ENCODE assay signal across 10 mouse cellular contexts in the genomic region with DNA sequence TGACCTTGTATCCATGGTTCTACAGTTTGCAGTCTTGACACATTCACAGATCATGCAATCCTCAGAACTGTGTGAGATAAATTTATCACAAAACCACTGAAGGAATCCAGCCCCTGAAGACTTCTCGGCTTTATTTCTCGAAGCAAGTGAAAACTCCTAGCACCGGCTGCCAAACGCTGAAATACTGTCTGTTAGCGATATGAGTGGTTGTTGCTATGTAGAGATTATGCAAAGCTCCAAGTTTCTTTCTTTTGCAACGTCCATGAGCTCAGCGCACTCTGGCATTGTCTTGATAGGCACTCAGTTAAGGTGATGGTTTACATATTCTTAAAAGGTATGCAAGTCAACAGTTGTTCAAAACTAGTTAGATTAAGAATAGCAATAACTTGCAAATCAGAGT. TPM values are rescaled to one million over a fixed set of nuclear protein-coding genes. Genes with fewer than 3 reads are reported as not detected.
DNase-seq lines count a peak whose midpoint lies in the region; ATAC-seq and TF ChIP-seq lines count a peak whose summit lies in the region.
"Had no signal": no experiment of that assay in that cellular context is flagged by ENCODE, and none has a peak within 500 bp of the region (broad histone marks: within the 10 kb centered on the region; RNA-seq: fewer than 3 reads in every experiment).

No protein-coding gene starts in this region.

- H3K27ac ChIP-seq in hindbrain, embryonic 14.5 days: peak overlapping the region; percentile 100
- H3K27ac ChIP-seq in hindbrain, embryonic 10.5 days: no peak overlapping the region
- H3K27ac ChIP-seq in limb, embryonic 14.5 days (replicated peaks; ENCODE audit: low read depth, low read length): no peak overlapping the region
- H3K27ac ChIP-seq in midbrain, embryonic 16.5 days (ENCODE audit: low read length): peak overlapping the region; percentile 100

- WGBS in hindbrain, embryonic 14.5 days: 68% methylated on average over 7 of the region's 7 CpGs
- WGBS in hindbrain, embryonic 10.5 days: 84% methylated on average over 7 of the region's 7 CpGs
- 76% methylated on average over 7 of the region's 7 CpGs for WGBS in limb, embryonic 14.5 days
- 48% methylated on average over 7 of the region's 7 CpGs for WGBS in midbrain, embryonic 16.5 days

- H3K36me3 ChIP-seq in hindbrain, embryonic 14.5 days (replicated peaks; ENCODE audit: control insufficient read depth, insufficient read depth): no peaks in the 10 kb centered on the region
- H3K36me3 ChIP-seq in hindbrain, embryonic 10.5 days: no peaks in the 10 kb centered on the region
- H3K36me3 ChIP-seq in limb, embryonic 14.5 days (ENCODE audit: control insufficient read depth, insufficient read depth, low read length): no peaks in the 10 kb centered on the region
- no peaks in the 10 kb centered on the region for H3K36me3 ChIP-seq in midbrain, embryonic 16.5 days (ENCODE audit: control insufficient read depth, insufficient read depth, low read length)

- no peak for TF ChIP-seq POLR2A in limb, embryonic 14.5 days (IDR thresholded peaks at IDR 0.05; ENCODE audit: borderline replicate concordance, extremely low read depth, insufficient read depth, insufficient read length)

- no peak for DNase-seq in hindbrain, embryonic 14.5 days (ENCODE audit: low spot score)
- no peak for DNase-seq in hindbrain, embryonic 10.5 days (ENCODE audit: low spot score)
- peak; percentile 75 for DNase-seq in brain, adult 2 months (ENCODE audit: low read depth, low spot score)
- no peak for DNase-seq in limb, embryonic 14.5 days (ENCODE audit: low spot score)
- DNase-seq in adrenal gland, postnatal 25 days: no peak
- DNase-seq in thymus, postnatal 25 days: no peak
- DNase-seq in retina, postnatal 1 day: no peak
- DNase-seq: thymus, postnatal 14 days had no signal

- H3K9me3 ChIP-seq in hindbrain, embryonic 14.5 days (ENCODE audit: control insufficient read depth, low read length): no peaks in the 10 kb centered on the region
- no peaks in the 10 kb centered on the region; the same call in 1 of the 2 replicates for H3K9me3 ChIP-seq in hindbrain, embryonic 10.5 days
- H3K9me3 ChIP-seq in limb, embryonic 14.5 days (ENCODE audit: control insufficient read depth, low read length): no peaks in the 10 kb centered on the region
- H3K9me3 ChIP-seq in midbrain, embryonic 16.5 days (replicated peaks; ENCODE audit: control insufficient read depth, low read length, poor library complexity, severe bottlenecking): no peaks in the 10 kb centered on the region

- H3K4me2 ChIP-seq in hindbrain, embryonic 14.5 days (replicated peaks): peak overlapping the region; percentile 87
- peak overlapping the region; percentile 82; the same call in 1 of the 2 replicates for H3K4me2 ChIP-seq in limb, embryonic 14.5 days (replicated peaks; ENCODE audit: low read depth, low read length, severe bottlenecking)
- peak overlapping the region; percentile 80 for H3K4me2 ChIP-seq in midbrain, embryonic 16.5 days (ENCODE audit: low read length)

- H3K4me3 ChIP-seq in hindbrain, embryonic 14.5 days (replicated peaks; ENCODE audit: low read length): peak overlapping the region; percentile 61; the same call in 1 of the 2 replicates
- no peak overlapping the region for H3K4me3 ChIP-seq in hindbrain, embryonic 10.5 days
- no peak overlapping the region for H3K4me3 ChIP-seq in limb, embryonic 14.5 days (replicated peaks; ENCODE audit: low read length)
- peak overlapping the region; percentile 1; the same call in 1 of the 2 replicates for H3K4me3 ChIP-seq in midbrain, embryonic 16.5 days (ENCODE audit: low read depth, low read length)

- peak overlapping the region; percentile 97; the same call in 1 of the 2 replicates for H3K9ac ChIP-seq in hindbrain, embryonic 14.5 days
- H3K9ac ChIP-seq in limb, embryonic 14.5 days (ENCODE audit: low read depth, low read length, severe bottlenecking): no peak overlapping the region
- 0 out of 2 replicates have a peak overlapping the region, but pooled peaks have one; percentile 15 for H3K9ac ChIP-seq in midbrain, embryonic 16.5 days (ENCODE audit: low read depth, low read length)

- H3K27me3 ChIP-seq in hindbrain, embryonic 14.5 days (ENCODE audit: control insufficient read depth, insufficient read depth, low read length): no peaks in the 10 kb centered on the region
- no peaks in the 10 kb centered on the region for H3K27me3 ChIP-seq in hindbrain, embryonic 10.5 days (ENCODE audit: insufficient read depth, poor library complexity, severe bottlenecking)
- H3K27me3 ChIP-seq in limb, embryonic 14.5 days (ENCODE audit: control insufficient read depth, insufficient read depth, low read length): no peaks in the 10 kb centered on the region
- no peaks in the 10 kb centered on the region for H3K27me3 ChIP-seq in midbrain, embryonic 16.5 days (ENCODE audit: control insufficient read depth, insufficient read depth, low read depth, low read length)
- H3K27me3 ChIP-seq: Patski had no signal

- 0 out of 2 replicates have a peak, but pooled peaks cover 12% of the 10 kb centered on the region for H3K4me1 ChIP-seq in hindbrain, embryonic 14.5 days (replicated peaks; ENCODE audit: control insufficient read depth, insufficient read depth, low read length)
- peaks cover 16% of the 10 kb centered on the region for H3K4me1 ChIP-seq in hindbrain, embryonic 10.5 days (replicated peaks)
- H3K4me1 ChIP-seq in limb, embryonic 14.5 days (ENCODE audit: control insufficient read depth, insufficient read depth, low read length): peaks cover 13% of the 10 kb centered on the region; the same call in 1 of the 2 replicates
- H3K4me1 ChIP-seq in midbrain, embryonic 16.5 days (ENCODE audit: control insufficient read depth, insufficient read depth, low read length): peaks cover 17% of the 10 kb centered on the region

- ATAC-seq in hindbrain, embryonic 14.5 days (ENCODE audit: low FRiP score): no peak
- no peak for ATAC-seq in limb, embryonic 14.5 days (ENCODE audit: low FRiP score, low read depth)
- ATAC-seq in midbrain, embryonic 16.5 days: no peak
- ATAC-seq: Patski had no signal

RNA-seq across cellular contexts. Expression of gene Calm1, which starts 13.3 kb away (rescaled TPM):
- 2,705 and 2,824 TPM in 2 replicates for polyA plus RNA-seq in hindbrain, embryonic 14.5 days (2014; fragmentation: Nextera tagmentation; extraction: Ambion mirVana)
- 1,379 and 1,527 TPM in 2 replicates for polyA plus RNA-seq in hindbrain, embryonic 10.5 days (2016; fragmentation: Nextera tagmentation; extraction: Ambion mirVana)
- 306 and 318 TPM in 2 replicates for polyA plus RNA-seq in limb, embryonic 14.5 days (2012; rRNA removed)
- 1,221 and 1,299 TPM in 2 replicates for polyA plus RNA-seq in limb, embryonic 14.5 days (2014; fragmentation: Nextera tagmentation; extraction: Ambion mirVana)
- 2,757 and 3,016 TPM in 2 replicates for polyA plus RNA-seq in midbrain, embryonic 16.5 days (2015; fragmentation: Nextera tagmentation; extraction: Ambion mirVana)
- 302 and 339 TPM in 2 replicates for total RNA-seq in adrenal gland, postnatal 25 days (2021)

RNA-seq across cellular contexts. Expression of gene Nrde2, which starts 26.4 kb away (rescaled TPM):
- 12.0 and 14.0 TPM in 2 replicates for polyA plus RNA-seq in hindbrain, embryonic 14.5 days (2014; fragmentation: Nextera tagmentation; extraction: Ambion mirVana)
- polyA plus RNA-seq in hindbrain, embryonic 10.5 days (2016; fragmentation: Nextera tagmentation; extraction: Ambion mirVana): 12.7 and 13.2 TPM in 2 replicates
- 12.3 and 13.0 TPM in 2 replicates for polyA plus RNA-seq in limb, embryonic 14.5 days (2012; rRNA removed)
- 12.4 and 14.0 TPM in 2 replicates for polyA plus RNA-seq in limb, embryonic 14.5 days (2014; fragmentation: Nextera tagmentation; extraction: Ambion mirVana)
- 11.7 and 12.7 TPM in 2 replicates for polyA plus RNA-seq in midbrain, embryonic 16.5 days (2015; fragmentation: Nextera tagmentation; extraction: Ambion mirVana)
- 15.7 and 24.2 TPM in 2 replicates for total RNA-seq in adrenal gland, postnatal 25 days (2021)

Comparison
In these comparisons a context has a peak if more than half of its experiments do, and no peak if none do; other contexts are left out.
1. H3K27ac ChIP-seq: peak in hindbrain, embryonic 14.5 days (single experiment) and midbrain, embryonic 16.5 days (single experiment); none in hindbrain, embryonic 10.5 days (single experiment) and limb, embryonic 14.5 days (single experiment).
2. H3K4me3 ChIP-seq: peak in hindbrain, embryonic 14.5 days (single experiment) and midbrain, embryonic 16.5 days (single experiment); none in hindbrain, embryonic 10.5 days (single experiment) and limb, embryonic 14.5 days (single experiment).
3. Peak in every context shown above with its lines, with median percentiles within 50 percentile points of each other: H3K4me2 ChIP-seq.